Mouse (Mus musculus): Measurements from ENCODE around the gene S100a3.

The S100a3 gene

GRCm38 (mm10) chr3:90626266-90627021 is 66.1 kb downstream of the S100a3 start:
- no peak for DNase-seq (ENCODE audit: low spot score in 2 of 2)

GRCm38 (mm10) chr3:90627366-90627765 is 67.0 kb downstream of the S100a3 start:
- no peak for DNase-seq (ENCODE audit: low spot score in 2 of 2)

DNA sequence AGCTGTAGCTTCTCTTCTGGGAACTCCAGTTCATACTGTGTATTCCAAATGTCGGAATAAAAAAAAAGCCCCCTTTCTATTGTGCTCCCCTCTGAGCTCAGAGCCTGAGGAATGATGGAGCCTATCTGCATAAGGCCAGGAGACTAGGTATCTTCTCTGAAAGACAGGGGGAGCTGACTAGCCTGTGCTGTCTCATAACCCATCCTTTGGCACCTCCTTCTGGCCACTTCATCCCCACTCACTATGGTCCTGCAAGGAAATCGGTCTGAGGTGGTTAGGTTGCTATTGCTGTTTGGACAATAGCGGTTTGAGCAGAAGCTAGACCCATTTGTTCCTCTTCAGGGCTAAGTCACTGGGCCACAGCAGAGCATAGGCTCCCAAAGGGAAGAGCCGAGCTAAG is 67.4 kb downstream of the S100a3 start:
- no peak for DNase-seq (ENCODE audit: low spot score in 2 of 2)

DNA sequence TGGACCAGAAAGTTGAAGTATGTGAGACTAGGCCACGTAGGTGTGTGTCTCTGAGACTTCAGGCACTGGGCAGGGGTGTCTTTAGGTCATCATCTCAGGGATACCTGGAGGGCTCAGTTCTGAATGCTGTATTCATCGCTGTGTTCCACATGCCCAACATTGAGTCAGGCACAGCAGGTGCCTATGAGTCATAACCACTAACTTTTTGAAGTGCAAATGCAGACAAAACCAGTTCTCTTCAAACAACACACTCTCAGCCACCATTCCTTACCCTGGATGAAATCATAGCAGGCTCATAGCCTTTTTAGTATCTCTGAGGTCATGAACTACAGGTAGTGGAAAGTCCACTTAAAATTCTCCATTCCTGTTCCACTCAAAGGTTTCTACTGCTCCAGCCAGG is 68.9 kb downstream of the S100a3 start:
- DNase-seq (ENCODE audit: low spot score in 2 of 2): no peak

- no peak for DNase-seq (ENCODE audit: low spot score in 2 of 2)
Observed at GRCm38 (mm10) chr3:90631984-90632383, 71.6 kb downstream of the S100a3 start.

DNA sequence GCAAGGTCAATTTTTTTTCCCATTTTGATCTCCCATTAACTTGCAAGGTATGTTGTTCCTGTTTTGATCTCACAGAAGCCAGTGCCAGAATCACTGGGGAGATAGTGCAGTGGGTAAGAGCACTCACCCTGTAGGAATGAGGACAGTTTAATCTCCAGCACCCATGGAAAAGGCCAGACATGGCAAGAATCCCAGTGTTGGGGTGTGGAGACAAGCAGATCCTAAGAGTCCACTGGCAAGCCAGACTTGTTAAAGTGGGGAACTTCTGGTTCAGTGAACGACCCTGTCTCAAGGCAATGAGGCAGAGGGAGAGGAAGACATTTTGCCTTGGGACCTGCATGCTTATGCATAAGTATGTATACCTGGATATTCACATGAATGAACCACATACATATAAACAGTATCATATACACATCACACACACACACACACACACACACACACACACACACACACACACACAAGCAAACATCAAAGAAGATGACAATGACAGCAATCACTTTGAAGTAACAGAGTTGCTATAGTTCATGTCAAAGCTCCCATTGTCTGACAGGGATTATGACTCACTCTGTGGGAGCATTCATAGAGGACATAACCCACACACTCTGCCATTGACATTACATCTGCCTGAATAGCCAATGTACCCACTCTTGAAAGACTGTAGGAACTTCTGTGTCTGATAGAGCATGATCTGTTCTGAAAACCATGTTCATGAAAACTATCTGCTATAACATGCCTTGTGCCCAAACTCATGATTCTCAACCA is 78.3 kb downstream of the S100a3 start:
- no peak for DNase-seq (ENCODE audit: low spot score in 2 of 2)

- no peak for DNase-seq (ENCODE audit: low spot score in 2 of 2)
Observed at GRCm38 (mm10) chr3:90639511-90640154, 79.3 kb downstream of the S100a3 start.

DNA sequence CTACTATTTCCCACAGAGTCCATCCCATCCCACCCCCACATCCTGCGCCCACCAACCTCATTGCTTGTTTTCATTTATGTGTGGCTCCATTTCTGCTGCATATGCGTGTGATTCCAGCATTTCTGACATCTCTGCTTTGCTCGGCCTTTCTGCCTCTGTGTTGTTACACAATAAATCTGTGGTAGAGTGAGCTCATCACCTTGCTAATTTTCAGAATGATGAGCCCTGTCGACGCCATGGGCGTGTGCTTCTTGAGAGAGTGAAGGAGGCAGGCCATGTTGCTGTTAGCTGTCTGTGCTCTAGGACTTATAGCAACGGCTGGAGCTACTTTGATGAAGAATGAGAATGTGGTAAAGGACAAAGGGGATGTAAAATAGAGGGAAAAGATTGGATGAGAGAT is 80.6 kb downstream of the S100a3 start:
- DNase-seq (ENCODE audit: low spot score in 2 of 2): no peak

GRCm38 (mm10) chr3:90644220-90644619 is 83.8 kb downstream of the S100a3 start:
- DNase-seq (ENCODE audit: low spot score in 2 of 2): no peak

DNA sequence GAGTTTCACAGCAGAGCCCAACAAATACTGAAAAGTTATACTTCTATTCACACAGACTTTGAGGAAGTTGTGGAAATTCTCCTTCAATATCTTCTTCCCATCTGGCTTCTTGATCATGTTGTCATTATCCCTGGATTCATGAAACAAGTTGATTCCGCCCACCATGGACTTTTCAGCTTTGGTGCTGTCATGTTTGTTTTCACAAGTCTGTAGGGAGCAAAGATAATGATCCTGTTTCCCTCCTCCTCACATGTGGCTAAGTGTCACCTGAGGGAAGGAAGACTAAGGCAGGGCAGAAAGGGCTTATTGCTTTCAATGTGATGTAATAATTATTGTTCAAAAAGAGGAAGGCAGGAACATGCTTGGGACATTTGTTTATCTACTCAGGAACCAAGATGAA is 86.9 kb downstream of the S100a3 start:
- no peak for DNase-seq (ENCODE audit: low spot score in 2 of 2)

GRCm38 (mm10) chr3:90648981-90649380 is 88.6 kb downstream of the S100a3 start:
- DNase-seq (ENCODE audit: low spot score in 2 of 2): no peak

GRCm38 (mm10) chr3:90649832-90650231 is 89.5 kb downstream of the S100a3 start:
- DNase-seq (ENCODE audit: low spot score in 2 of 2): no peak
